Mouse (Mus musculus): ENCODE results near the gene Ttc21a. TPM values are rescaled to one million over a fixed set of nuclear protein-coding genes. Genes with fewer than 3 reads are reported as not detected.

The Ttc21a gene
- 0.56 and 1.2 TPM in 2 replicates for polyA plus RNA-seq (2012; rRNA removed)

DNA sequence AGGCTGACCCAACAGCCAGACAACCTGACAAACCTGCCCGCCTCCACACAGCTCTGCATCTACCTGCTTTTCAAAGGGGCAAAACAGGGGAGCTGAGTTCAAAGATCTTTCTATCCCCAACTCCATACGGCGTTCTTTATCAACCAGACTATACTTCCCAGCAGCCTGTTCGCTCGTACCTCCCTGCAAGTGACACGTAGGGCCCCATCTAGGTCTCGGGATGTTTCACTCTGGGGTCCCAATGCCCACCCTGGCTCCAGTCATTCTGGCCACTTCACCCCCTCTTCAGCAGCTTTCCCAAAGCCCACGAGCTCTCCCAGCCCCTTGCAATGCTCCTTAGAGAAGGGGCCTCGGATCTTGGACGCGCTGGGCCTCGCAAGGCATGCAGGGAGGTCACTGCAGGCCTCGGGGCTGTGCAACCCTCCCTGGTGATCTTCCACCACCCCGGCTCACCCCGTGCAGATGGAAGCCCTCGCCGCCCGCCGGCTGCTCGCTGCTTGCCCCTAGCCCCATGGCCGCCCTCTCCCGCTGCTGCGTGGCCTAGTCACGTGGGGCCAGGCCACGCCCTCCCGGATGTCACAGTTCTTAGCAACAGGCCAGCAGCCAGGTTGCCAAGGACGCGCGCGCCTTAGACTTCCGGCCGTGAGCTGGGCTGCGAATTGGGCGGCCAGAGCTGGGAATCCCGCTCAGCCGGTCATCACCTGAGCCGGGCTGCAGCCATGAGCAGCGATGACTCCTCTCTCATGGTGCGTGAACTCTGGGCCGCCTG lies at the start of gene Ttc21a, which contains the start of gene Gorasp1:
Ttc21a (plus strand) TSS at position 602 of the 769 bp plus-strand sequence.
Gorasp1 (minus strand) TSS at position 561 of the 769 bp plus-strand sequence.
- peak; percentile 86 for TF ChIP-seq POLR2A (IDR thresholded peaks at IDR 0.05; ENCODE audit: borderline replicate concordance, insufficient read depth, low read length)
- no peak for TF ChIP-seq CTCF (IDR thresholded peaks at IDR 0.05; ENCODE audit: borderline replicate concordance, insufficient read depth, low read depth, low read length)
- H3K4me1 ChIP-seq (ENCODE audit: control insufficient read depth, insufficient read depth, low read length), result peaks cover 8% of the 10 kb centered on the region; the same call in 1 of the 2 replicates
- under 1% methylated on average over 40 of the region's 40 CpGs for WGBS

DNA sequence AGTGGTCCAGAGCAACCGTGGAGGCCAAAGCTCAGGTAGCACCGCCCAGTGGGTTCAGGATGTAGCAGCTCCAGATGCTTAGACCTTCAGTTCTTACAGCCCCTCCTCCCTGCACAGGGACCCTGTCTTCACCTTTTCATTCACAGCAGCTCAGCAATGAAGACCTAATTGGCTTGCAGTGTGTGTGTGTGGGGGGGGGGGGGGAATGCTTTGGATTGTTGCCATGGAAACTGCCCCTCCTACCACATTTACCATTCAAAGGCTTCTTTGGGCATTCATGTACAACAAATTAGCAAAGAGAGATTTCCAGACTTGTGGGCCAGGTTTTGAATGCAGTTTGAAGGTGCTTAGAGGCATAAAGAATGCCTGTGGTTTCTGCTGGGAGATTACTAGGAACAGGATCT lies 48.6 kb upstream of the Ttc21a start:
- no peak for DNase-seq
- no peak overlapping the region for H3K27ac ChIP-seq (ENCODE audit: insufficient read depth, low read length)
- WGBS, result 27% methylated on average over 2 of the region's 2 CpGs

More for the DNA sequence above, at the start of gene Ttc21a, which contains the start of gene Gorasp1:
- H3K27ac ChIP-seq (ENCODE audit: insufficient read depth, low read length), result peak within 1 kb of the TSS; percentile 84
- no peaks in the 10 kb centered on the region for H3K27me3 ChIP-seq (ENCODE audit: control insufficient read depth, insufficient read depth, low read length)
- DNase-seq, result peak; percentile 90 to 93
- peak within 1 kb of the TSS; percentile 89 for H3K4me3 ChIP-seq (replicated peaks; ENCODE audit: insufficient read depth, low read depth, low read length)

DNA sequence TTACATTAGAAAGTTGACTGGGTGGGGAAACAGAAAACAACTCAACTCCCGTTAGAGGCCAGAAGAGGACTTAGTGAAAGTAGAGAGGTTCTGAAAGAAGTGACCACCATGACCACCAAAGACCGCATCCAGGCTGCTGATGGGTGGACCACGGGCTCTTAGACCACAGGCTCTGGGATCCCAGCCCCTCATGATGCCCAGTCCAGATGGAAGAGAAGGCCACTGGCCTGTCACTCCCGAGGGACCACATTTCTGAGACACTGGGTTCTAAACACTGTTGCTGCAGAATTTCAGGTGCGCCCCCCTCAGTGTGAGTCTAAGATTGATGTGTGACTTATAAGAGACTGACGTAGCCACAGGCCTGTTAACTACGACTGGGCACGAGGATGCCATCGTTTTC lies 48.0 kb upstream of the Ttc21a start:
- H3K27ac ChIP-seq (ENCODE audit: insufficient read depth, low read length), result no peak overlapping the region
- 76% methylated on average over 9 of the region's 9 CpGs for WGBS
- no peak for TF ChIP-seq POLR2A (IDR thresholded peaks at IDR 0.05; ENCODE audit: borderline replicate concordance, insufficient read depth, low read length)
- TF ChIP-seq CTCF (IDR thresholded peaks at IDR 0.05; ENCODE audit: borderline replicate concordance, insufficient read depth, low read depth, low read length), result no peak
- no peaks in the 10 kb centered on the region for H3K27me3 ChIP-seq (ENCODE audit: control insufficient read depth, insufficient read depth, low read length)
- no peaks in the 10 kb centered on the region for H3K4me1 ChIP-seq (ENCODE audit: control insufficient read depth, insufficient read depth, low read length)
- no peak overlapping the region for H3K4me3 ChIP-seq (replicated peaks; ENCODE audit: insufficient read depth, low read depth, low read length)
- no peak for DNase-seq

More for the DNA sequence above, 48.6 kb upstream of the Ttc21a start:
- no peak for TF ChIP-seq CTCF (IDR thresholded peaks at IDR 0.05; ENCODE audit: borderline replicate concordance, insufficient read depth, low read depth, low read length)
- no peak overlapping the region for H3K4me3 ChIP-seq (replicated peaks; ENCODE audit: insufficient read depth, low read depth, low read length)
- H3K27me3 ChIP-seq (ENCODE audit: control insufficient read depth, insufficient read depth, low read length), result no peaks in the 10 kb centered on the region
- H3K4me1 ChIP-seq (ENCODE audit: control insufficient read depth, insufficient read depth, low read length), result no peaks in the 10 kb centered on the region

DNA sequence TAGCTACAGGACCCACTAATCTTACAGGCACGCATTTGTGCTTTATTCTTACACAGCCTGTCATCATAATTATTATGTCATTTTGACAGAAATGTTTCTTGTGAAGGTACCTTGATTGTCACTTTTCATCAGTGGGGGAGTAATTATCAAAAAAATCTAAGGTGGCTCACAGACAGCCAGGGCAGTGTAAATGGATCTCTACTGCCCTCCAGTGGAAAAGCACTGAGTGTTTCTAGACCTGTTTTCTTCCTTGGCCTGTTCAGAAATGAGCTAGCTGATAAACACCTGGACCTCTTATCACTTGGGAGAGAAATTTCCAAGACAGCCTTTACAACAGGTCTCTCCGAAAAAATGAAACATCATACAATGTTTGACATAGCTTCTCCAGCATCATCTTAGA lies 46.7 kb upstream of the Ttc21a start:
- H3K27me3 ChIP-seq (ENCODE audit: control insufficient read depth, insufficient read depth, low read length), result no peaks in the 10 kb centered on the region
- TF ChIP-seq POLR2A (IDR thresholded peaks at IDR 0.05; ENCODE audit: borderline replicate concordance, insufficient read depth, low read length) (no peak), CTCF (IDR thresholded peaks at IDR 0.05; ENCODE audit: borderline replicate concordance, insufficient read depth, low read depth, low read length) (peak; percentile 51; the same call in 1 of the 2 replicates)
- H3K27ac ChIP-seq (ENCODE audit: insufficient read depth, low read length), result no peak overlapping the region
- H3K4me3 ChIP-seq (replicated peaks; ENCODE audit: insufficient read depth, low read depth, low read length), result no peak overlapping the region
- H3K4me1 ChIP-seq (ENCODE audit: control insufficient read depth, insufficient read depth, low read length), result no peaks in the 10 kb centered on the region; the same call in 1 of the 2 replicates
- 48% methylated on average over 2 of the region's 2 CpGs for WGBS
- DNase-seq, result peak in 1 of 2 experiments; percentile 23

DNA sequence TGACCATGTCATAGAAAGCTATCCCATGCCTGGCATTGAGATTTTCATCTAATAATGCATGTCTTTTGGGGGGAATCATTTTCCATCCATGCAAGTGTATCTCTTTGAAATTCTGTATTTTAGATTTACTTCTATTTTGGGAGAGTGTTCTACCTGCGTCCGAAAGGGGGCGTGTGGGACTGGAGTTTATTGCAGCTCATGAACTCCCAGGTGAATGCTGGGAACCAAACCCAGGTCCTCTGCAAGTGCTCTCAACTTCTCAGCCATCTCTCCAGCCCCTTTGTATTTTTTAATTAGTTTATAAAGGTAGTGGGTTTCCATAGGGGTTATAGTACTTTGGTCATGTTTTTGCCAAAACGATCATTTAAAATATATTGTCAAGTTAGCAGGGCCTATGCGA lies 43.5 kb upstream of the Ttc21a start:
- 91% methylated on average over 5 of the region's 5 CpGs for WGBS
- Histone ChIP-seq H3K27ac (ENCODE audit: insufficient read depth, low read length) (no peak overlapping the region), H3K4me1 (ENCODE audit: control insufficient read depth, insufficient read depth, low read length) (peaks cover 5% of the 10 kb centered on the region), H3K4me3 (replicated peaks; ENCODE audit: insufficient read depth, low read depth, low read length) (no peak overlapping the region), H3K27me3 (ENCODE audit: control insufficient read depth, insufficient read depth, low read length) (no peaks in the 10 kb centered on the region)
- DNase-seq, result no peak
- TF ChIP-seq CTCF (IDR thresholded peaks at IDR 0.05; ENCODE audit: borderline replicate concordance, insufficient read depth, low read depth, low read length), result no peak
- no peak for TF ChIP-seq POLR2A (IDR thresholded peaks at IDR 0.05; ENCODE audit: borderline replicate concordance, insufficient read depth, low read length)

DNA sequence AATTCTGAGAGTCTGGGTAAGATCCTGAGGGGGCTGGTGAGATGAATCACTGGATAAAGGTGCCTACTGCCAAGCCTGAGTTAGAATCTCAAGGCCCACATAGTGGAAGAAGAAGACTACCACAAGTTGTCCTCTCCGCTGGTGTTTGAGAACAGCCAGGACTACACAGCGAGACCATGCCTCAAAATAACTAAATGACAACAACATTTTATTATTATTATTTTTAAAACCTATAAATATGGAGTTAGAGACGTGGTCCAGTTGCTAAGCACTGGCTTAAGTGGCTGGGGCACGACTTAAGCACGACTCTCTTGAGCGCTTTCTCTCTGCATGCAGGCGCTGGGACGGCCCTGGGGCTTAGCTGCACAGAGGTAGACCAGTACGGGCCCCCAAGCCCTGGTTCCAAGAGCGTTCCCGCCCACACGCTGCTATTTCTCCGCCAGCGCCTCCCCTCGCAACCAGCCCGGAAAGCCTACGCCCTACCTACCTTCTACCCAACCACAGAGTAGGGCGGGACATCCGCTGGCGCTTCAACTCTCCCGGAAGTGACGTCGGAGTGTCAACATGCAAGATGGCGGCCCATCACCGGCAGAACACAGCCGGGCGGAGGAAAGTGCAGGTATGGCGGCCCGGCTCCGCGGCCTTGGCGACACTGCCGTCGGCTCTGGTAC lies 42.9 kb upstream of the Ttc21a start, which contains the start of gene Wdr48:
Wdr48 (plus strand) TSS at position 540 of the 671 bp plus-strand sequence.
- Histone ChIP-seq H3K27me3 (ENCODE audit: control insufficient read depth, insufficient read depth, low read length) (no peaks in the 10 kb centered on the region), H3K4me3 (replicated peaks; ENCODE audit: insufficient read depth, low read depth, low read length) (peak within 1 kb of the TSS; percentile 98), H3K27ac (ENCODE audit: insufficient read depth, low read length) (peak within 1 kb of the TSS; percentile 87), H3K4me1 (ENCODE audit: control insufficient read depth, insufficient read depth, low read length) (peaks cover 5% of the 10 kb centered on the region)
- WGBS, result 5% methylated on average over 34 of the region's 34 CpGs
- peak; percentile 97 to 98 for DNase-seq
- peak; percentile 77; the same call in 1 of the 2 replicates for TF ChIP-seq POLR2A (IDR thresholded peaks at IDR 0.05; ENCODE audit: borderline replicate concordance, insufficient read depth, low read length)
- TF ChIP-seq CTCF (IDR thresholded peaks at IDR 0.05; ENCODE audit: borderline replicate concordance, insufficient read depth, low read depth, low read length), result no peak

DNA sequence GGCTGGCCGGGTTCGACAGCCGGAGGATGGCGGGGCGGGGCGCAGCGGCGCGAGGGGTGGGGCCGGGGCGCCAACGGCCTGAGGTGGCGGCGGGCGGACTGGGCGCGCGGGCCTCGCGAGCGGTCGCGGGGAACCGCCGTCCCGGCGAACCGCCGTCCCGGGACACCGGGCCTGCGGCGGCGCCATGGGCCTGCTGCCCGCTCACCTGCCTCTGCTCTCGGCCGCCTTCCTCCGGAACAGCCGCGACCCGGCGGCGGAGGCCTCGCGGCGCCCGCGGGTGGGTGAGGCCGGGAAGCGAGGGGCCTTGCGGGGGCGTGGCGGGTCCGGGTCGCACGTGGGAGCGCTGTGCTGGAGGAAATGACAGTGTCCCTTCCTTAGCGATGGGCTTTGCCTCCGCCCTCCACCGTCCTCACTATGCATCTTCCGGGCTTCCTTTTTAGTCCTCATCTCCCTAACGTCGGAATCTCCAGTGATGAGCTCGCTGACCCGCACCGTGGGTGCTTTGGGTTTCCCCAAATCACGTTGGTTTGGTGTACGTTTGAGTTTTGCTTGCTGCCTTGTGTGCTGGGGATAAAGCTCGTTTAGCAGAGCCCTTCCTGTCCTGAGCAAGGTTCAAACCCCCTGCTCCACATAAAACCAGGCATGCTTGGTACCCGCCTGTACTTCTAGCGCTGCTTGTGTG lies 42.2 kb upstream of the Ttc21a start:
- WGBS, result 1% methylated on average over 70 of the region's 71 CpGs
- no peak for TF ChIP-seq POLR2A (IDR thresholded peaks at IDR 0.05; ENCODE audit: borderline replicate concordance, insufficient read depth, low read length)
- no peak for TF ChIP-seq CTCF (IDR thresholded peaks at IDR 0.05; ENCODE audit: borderline replicate concordance, insufficient read depth, low read depth, low read length)
- no peak overlapping the region for H3K27ac ChIP-seq (ENCODE audit: insufficient read depth, low read length)
- H3K4me1 ChIP-seq (ENCODE audit: control insufficient read depth, insufficient read depth, low read length), result peaks cover 5% of the 10 kb centered on the region
- H3K27me3 ChIP-seq (ENCODE audit: control insufficient read depth, insufficient read depth, low read length), result no peaks in the 10 kb centered on the region
- no peak for DNase-seq
- H3K4me3 ChIP-seq (replicated peaks; ENCODE audit: insufficient read depth, low read depth, low read length), result peak overlapping the region; percentile 98

Data from cerebellum, adult 2 months (tissue).